Mouse (Mus musculus) cortical plate, adult 2 months (tissue): ENCODE measurements around the gene Espn.

ENCODE experiments used
- CTCF ChIP-seq: fragments of 200-500 bp; IDR thresholded peaks from 2 replicates; pipeline ENCODE4 v1.5.1; 2011; ENCODE audit warnings: mild to moderate bottlenecking, control low read depth, low read length; ENCODE audit not compliant: insufficient read depth; ENCODE audit errors: extremely low read depth
- POLR2A ChIP-seq: fragments of 200-500 bp; IDR thresholded peaks from 2 replicates; pipeline ENCODE4 v1.6.1; 2011; ENCODE audit warnings: mild to moderate bottlenecking, low read length, control low read depth; ENCODE audit not compliant: insufficient read depth; ENCODE audit errors: extremely low read depth

GRCm38 (mm10) chr4:152124361-152124961 is 27.7 kb downstream of the Espn start:
- TF ChIP-seq POLR2A (no peak), CTCF (no peak)
